Mouse (Mus musculus) heart, embryonic 15.5 days (tissue): ENCODE results near the gene St3gal5. TPM values are rescaled to one million over a fixed set of nuclear protein-coding genes. Genes with fewer than 3 reads are reported as not detected.

Source experiments
- ATAC-seq: fragments of 200-750 bp; cut with Nextera tagmentation; replicated peaks from 2 replicates; pipeline ENCODE4 v1.8.0; 2017; ENCODE audit warnings: low read depth, moderate TSS enrichment; ENCODE audit not compliant: insufficient number of reproducible peaks, insufficient read depth, low FRiP score
- H3K27ac ChIP-seq: fragments of 300-500 bp; sonication (generic); 2 replicates; pipeline ENCODE4 v1.5.1; 2015; ENCODE audit warnings: mild to moderate bottlenecking, inconsistent platforms
- H3K27me3 ChIP-seq: fragments of 300-500 bp; sonication (generic); 2 replicates; pipeline ENCODE4 v1.6.1; 2015; ENCODE audit warnings: inconsistent platforms
- H3K36me3 ChIP-seq: fragments of 300-500 bp; sonication (generic); 2 replicates; pipeline ENCODE4 v1.6.1; 2015; ENCODE audit warnings: mild to moderate bottlenecking, inconsistent platforms
- H3K4me1 ChIP-seq: fragments of 300-500 bp; sonication (generic); replicated peaks from 2 replicates; pipeline ENCODE4 v1.6.1; 2015; ENCODE audit warnings: inconsistent platforms
- H3K4me2 ChIP-seq: fragments of 300-500 bp; sonication (generic); 2 replicates; pipeline ENCODE4 v1.6.1; 2015; ENCODE audit warnings: inconsistent platforms, mild to moderate bottlenecking, moderate library complexity
- H3K4me3 ChIP-seq: fragments of 300-500 bp; sonication (generic); 2 replicates; pipeline ENCODE4 v1.5.1; 2015; ENCODE audit warnings: mild to moderate bottlenecking, inconsistent platforms
- H3K9ac ChIP-seq: fragments of 300-500 bp; sonication (generic); 2 replicates; pipeline ENCODE4 v1.6.1; 2015; ENCODE audit warnings: mild to moderate bottlenecking, inconsistent platforms
- H3K9me3 ChIP-seq: fragments of 300-500 bp; sonication (generic); replicated peaks from 2 replicates; pipeline ENCODE4 v1.6.1; 2016; ENCODE audit warnings: inconsistent platforms
- WGBS: fragments of 180-500 bp; shearing (Covaris S2); methylation state at CpG from one replicate; pipeline ENCODE4 v1.1.7; 2015; ENCODE audit warnings: mixed read lengths; 5-methylcytosine and 5-hydroxymethylcytosine counted together
- polyA plus RNA-seq: library from polyadenylated mRNA; unstranded; fragments of >200 nt; fragmentation: Nextera tagmentation; extraction: Ambion mirVana; gene quantifications from 2 replicates; pipeline ENCODE4 v1.2.1, GENCODE M21; 2015

St3gal5 gene
- polyA plus RNA-seq, 1 experiment from 2014 or later: 43.3 TPM

DNA sequence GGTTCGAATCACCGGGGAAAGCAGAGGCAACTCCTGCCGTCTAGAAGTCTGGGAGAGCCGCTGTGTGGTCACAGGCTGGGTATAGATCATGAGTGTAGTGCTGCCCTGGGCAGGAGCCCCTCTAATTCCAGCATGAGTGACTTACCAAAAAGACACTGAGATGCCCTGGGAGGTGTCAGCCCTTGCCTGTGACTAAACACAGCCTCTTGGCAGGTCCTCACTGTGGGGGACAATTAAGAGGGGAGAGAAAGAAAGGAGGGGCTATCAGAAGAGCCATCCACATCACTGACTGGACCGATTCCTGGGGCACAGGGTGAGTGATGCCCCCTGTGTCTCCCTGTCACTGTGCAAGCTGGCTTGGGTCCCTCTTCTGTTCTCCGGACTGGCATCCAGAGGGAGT lies 89.4 kb downstream of the St3gal5 start:
- H3K36me3 ChIP-seq: no peaks in the 10 kb centered on the region
- H3K27me3 ChIP-seq: no peaks in the 10 kb centered on the region
- H3K4me3 ChIP-seq: no peak overlapping the region
- H3K9ac ChIP-seq: no peak overlapping the region
- no peak for ATAC-seq
- H3K4me2 ChIP-seq: no peak overlapping the region
- no peak overlapping the region for H3K27ac ChIP-seq
- 75% methylated on average over 6 of the region's 6 CpGs for WGBS
- peaks cover 22% of the 10 kb centered on the region for H3K4me1 ChIP-seq
- no peaks in the 10 kb centered on the region for H3K9me3 ChIP-seq

DNA sequence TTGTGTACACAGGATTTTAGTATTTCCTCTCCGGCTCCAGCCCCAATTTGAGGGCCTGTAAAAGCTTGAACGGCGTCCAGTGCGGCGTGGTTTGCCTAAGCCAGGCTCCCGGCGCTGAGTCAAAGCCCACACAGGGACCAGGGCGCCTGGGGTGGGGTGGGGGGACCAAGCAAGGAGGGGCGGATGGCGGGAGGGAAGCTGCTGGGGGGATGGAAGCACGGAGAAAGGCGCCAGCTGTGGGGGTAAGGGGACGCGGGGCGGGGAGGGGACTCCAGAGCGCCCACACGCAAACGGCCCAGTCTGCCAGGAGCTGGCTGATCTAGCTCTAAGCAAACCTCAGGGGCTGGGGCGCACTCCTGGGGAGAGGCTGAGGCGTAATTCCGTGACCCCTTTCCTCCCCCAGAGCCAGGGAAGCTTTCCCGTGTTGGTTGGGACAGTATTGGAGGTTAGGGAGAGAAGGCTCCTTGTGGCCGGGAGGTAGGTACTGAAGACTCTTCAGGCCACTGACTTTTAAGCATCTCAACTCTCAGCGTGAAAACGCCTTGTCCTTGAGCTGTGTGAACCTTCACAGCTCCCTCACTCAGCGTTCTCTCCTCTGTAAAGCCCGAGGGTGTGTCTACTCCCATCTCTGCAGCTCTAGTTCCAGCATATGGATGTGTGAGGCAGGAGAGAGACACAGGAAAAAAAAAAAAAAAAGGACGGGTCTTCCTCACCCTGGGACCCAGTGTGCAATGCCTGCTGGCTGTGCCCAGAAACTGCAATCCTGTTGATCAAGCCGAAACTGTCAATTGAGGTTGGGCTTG lies 91.9 kb downstream of the St3gal5 start:
- Histone ChIP-seq H3K9ac (peak overlapping the region; percentile 42), H3K4me1 (peaks cover 22% of the 10 kb centered on the region), H3K27me3 (no peaks in the 10 kb centered on the region), H3K36me3 (no peaks in the 10 kb centered on the region), H3K9me3 (no peaks in the 10 kb centered on the region), H3K4me2 (peak overlapping the region; percentile 59), H3K4me3 (peak overlapping the region; percentile 32), H3K27ac (peak overlapping the region; percentile 65)
- 10% methylated on average over 29 of the region's 29 CpGs for WGBS
- peak; percentile 17; the same call in 1 of the 2 replicates for ATAC-seq

DNA sequence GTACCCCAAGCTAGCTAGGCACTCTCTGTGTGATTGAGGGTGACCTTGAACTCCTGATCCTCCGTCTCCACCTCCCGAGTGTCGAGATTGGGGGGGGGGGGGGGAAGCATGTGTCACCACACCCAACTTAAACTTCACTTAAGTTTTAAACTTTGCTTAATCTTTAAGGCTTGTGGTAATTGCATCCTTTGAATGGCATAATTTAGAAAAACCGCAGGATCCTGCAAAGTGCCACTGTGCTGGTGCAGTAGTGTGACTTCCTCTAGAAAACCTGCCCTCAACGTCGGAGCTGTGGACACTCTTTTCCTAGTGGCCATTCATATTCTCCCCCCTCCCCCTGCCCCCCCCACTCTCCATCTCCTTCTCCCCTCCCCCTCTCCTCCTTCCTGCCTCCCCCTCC lies 92.7 kb downstream of the St3gal5 start:
- peaks cover 22% of the 10 kb centered on the region for H3K4me1 ChIP-seq
- H3K9me3 ChIP-seq: no peaks in the 10 kb centered on the region
- 34% methylated on average over 6 of the region's 6 CpGs for WGBS
- H3K27ac ChIP-seq: no peak overlapping the region
- H3K36me3 ChIP-seq: no peaks in the 10 kb centered on the region
- no peak overlapping the region for H3K4me3 ChIP-seq
- H3K27me3 ChIP-seq: no peaks in the 10 kb centered on the region
- no peak overlapping the region for H3K9ac ChIP-seq
- no peak overlapping the region for H3K4me2 ChIP-seq
- ATAC-seq: no peak

GRCm38 (mm10) chr6:72190577-72190976 lies 93.2 kb downstream of the St3gal5 start:
- ATAC-seq: no peak

DNA sequence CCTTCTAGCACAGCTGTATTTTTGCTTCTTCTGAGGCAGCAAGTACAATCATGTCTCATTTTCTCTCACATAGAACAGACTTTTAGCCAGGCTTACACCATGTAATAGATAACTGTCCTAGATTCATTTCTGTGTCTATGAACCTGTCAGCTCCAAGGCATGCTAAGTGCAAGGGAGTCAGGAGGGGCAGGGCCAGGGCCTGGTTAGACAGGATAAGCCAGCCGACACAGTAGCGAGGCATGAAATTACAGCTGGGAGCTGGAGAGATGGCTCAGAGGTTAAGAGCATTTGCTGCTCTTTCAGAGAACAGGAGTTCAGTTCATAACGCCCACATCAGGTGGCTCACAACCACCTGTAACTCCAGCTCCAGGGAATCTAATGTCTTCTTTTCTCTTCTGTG lies 99.3 kb downstream of the St3gal5 start:
- Histone ChIP-seq H3K27me3 (no peaks in the 10 kb centered on the region), H3K9ac (no peak overlapping the region), H3K4me2 (no peak overlapping the region), H3K4me3 (no peak overlapping the region), H3K27ac (no peak overlapping the region), H3K36me3 (no peaks in the 10 kb centered on the region), H3K4me1 (peaks cover 29% of the 10 kb centered on the region), H3K9me3 (no peaks in the 10 kb centered on the region)
- ATAC-seq: no peak
- 60% methylated on average over 3 of the region's 3 CpGs for WGBS

More at GRCm38 (mm10) chr6:72190577-72190976, 93.2 kb downstream of the St3gal5 start:
- Histone ChIP-seq H3K9me3 (no peaks in the 10 kb centered on the region), H3K36me3 (no peaks in the 10 kb centered on the region), H3K4me2 (no peak overlapping the region), H3K27me3 (no peaks in the 10 kb centered on the region), H3K4me1 (peaks cover 22% of the 10 kb centered on the region), H3K27ac (no peak overlapping the region), H3K4me3 (no peak overlapping the region), H3K9ac (no peak overlapping the region)
- WGBS: 68% methylated on average over 5 of the region's 5 CpGs

DNA sequence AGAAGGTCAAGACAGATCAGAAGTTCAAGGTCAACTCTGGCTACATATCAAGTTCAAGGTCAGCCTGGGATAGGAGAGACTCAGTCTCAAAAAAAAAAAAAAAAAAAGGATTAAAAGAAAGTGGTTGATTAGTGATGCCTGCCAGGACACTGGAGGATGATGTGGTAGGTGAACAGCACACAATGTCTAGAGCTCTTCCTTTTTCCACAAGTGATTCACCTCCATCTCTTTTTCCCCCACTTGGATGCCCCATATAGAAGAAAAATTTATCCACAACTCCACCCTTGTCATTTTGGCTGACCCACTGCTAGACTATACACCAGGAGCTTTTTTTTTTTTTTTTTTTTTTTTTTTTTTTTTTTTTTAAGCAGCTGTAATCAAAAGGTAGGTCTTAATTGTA lies 100.1 kb downstream of the St3gal5 start:
- no peak overlapping the region for H3K9ac ChIP-seq
- no peak for ATAC-seq

DNA sequence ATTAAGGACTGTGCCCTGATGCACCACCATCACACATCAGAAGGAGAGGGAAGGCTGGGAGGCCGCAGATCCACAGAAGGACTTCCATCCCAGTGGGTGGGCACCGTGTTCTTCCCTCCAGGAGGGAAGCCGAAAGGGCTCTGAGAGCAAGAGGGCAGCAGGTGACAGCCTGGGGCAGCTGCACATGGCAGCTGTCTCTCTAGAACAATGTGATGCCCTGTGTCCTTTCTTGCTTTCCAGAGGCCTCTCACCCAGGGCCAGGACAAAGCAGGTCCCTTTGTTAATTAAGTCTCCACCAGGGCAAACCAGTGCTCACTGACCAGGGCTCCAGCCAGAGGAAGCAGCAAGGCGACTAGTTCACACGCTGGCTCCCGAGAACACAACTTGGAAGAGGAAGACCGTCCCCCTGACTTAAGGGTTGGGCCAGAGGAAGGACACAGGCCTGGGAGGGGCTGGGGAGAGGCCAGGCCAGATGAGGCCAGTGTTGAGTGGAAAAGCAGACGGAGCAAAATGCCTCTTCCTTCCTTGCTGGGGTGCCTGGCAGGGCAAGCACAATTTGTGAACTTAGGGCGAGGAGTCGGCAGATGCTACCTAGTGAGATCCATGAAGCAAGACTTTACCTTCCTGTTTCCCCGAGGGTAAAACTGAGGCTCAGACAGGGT lies 103.3 kb downstream of the St3gal5 start:
- Histone ChIP-seq H3K9me3 (no peaks in the 10 kb centered on the region), H3K27ac (peak overlapping the region; percentile 42), H3K9ac (no peak overlapping the region), H3K4me2 (no peak overlapping the region), H3K4me1 (peaks cover 37% of the 10 kb centered on the region), H3K27me3 (no peaks in the 10 kb centered on the region), H3K4me3 (no peak overlapping the region), H3K36me3 (no peaks in the 10 kb centered on the region)
- ATAC-seq: peak; percentile 61
- WGBS: 59% methylated on average over 11 of the region's 11 CpGs

More for the DNA sequence above, 100.1 kb downstream of the St3gal5 start:
- H3K4me3 ChIP-seq: no peak overlapping the region
- peaks cover 30% of the 10 kb centered on the region for H3K4me1 ChIP-seq
- no peaks in the 10 kb centered on the region for H3K27me3 ChIP-seq
- H3K36me3 ChIP-seq: no peaks in the 10 kb centered on the region
- no peak overlapping the region for H3K27ac ChIP-seq
- no peaks in the 10 kb centered on the region for H3K9me3 ChIP-seq
- H3K4me2 ChIP-seq: no peak overlapping the region

DNA sequence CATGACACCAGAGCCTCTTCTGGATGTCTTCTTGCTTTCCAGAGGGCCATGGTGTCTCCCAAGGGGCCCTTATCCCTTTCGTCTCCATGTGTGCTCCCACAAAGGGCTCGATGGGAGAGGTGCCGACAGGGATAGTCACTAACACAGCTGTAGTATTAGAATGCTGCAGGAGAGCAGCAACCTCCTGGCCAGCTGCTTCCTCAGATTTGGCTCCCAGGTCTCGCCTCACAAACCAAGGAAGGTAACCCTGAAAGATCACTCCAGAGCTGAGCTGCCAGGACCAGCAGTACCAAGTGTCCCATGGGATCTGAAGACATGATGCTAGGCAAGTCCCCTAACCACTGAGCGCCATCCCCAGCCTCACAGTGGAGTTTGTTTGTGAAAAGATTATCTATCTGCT lies 105.3 kb downstream of the St3gal5 start:
- H3K9ac ChIP-seq: no peak overlapping the region
- H3K4me2 ChIP-seq: no peak overlapping the region
- WGBS: 58% methylated on average over 5 of the region's 5 CpGs
- no peaks in the 10 kb centered on the region for H3K27me3 ChIP-seq
- no peak overlapping the region for H3K4me3 ChIP-seq
- no peak overlapping the region for H3K27ac ChIP-seq
- ATAC-seq: no peak
- H3K9me3 ChIP-seq: no peaks in the 10 kb centered on the region
- H3K36me3 ChIP-seq: peaks cover 5% of the 10 kb centered on the region; the same call in 1 of the 2 replicates
- H3K4me1 ChIP-seq: peaks cover 34% of the 10 kb centered on the region

DNA sequence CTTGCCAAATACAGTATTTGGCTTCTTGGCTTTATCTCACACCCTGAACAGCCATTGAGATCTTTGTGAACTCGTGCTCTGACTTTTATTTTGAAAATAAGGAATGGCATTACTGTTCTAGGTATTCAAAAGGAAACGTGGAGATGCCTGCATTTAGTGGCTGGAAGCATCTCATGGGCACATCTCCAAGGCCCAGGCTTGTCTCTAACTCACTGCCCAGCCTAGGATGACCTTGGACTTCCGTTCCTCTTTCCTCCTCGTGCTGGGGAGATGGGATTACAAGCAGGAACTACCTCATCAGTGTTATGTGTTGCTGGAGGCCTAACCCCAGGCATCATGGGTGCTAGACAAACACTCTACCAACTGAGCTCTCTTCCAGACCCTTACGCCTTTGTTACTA lies 105.9 kb downstream of the St3gal5 start:
- Histone ChIP-seq H3K4me1 (peaks cover 31% of the 10 kb centered on the region), H3K9me3 (no peaks in the 10 kb centered on the region), H3K9ac (no peak overlapping the region), H3K4me3 (no peak overlapping the region), H3K27ac (no peak overlapping the region), H3K36me3 (peaks cover 5% of the 10 kb centered on the region; the same call in 1 of the 2 replicates), H3K27me3 (no peaks in the 10 kb centered on the region), H3K4me2 (no peak overlapping the region)
- ATAC-seq: no peak
- WGBS: 43% methylated on average over 5 of the region's 5 CpGs

Other genes starting within 250 kb of the St3gal5 start
- 90.8 and 94.6 TPM in 2 replicates for gene Ptcd3, start 188.8 kb upstream of the St3gal5 start, polyA plus RNA-seq
- 19.7 and 25.3 TPM in 2 replicates for gene Polr1a, start 188.5 kb upstream of the St3gal5 start, polyA plus RNA-seq
- gene Atoh8, start 138.0 kb downstream of the St3gal5 start, polyA plus RNA-seq: 14.0 and 17.4 TPM in 2 replicates
- 2.1 and 6.4 TPM in 2 replicates for gene Sftpb, start 207.0 kb downstream of the St3gal5 start, polyA plus RNA-seq
- gene Usp39, start 247.6 kb downstream of the St3gal5 start, polyA plus RNA-seq: 25.3 and 28.0 TPM in 2 replicates
- gene 0610030E20Rik, start 249.7 kb downstream of the St3gal5 start, polyA plus RNA-seq: 15.6 and 20.0 TPM in 2 replicates